Mouse (Mus musculus) spleen, adult 2 months (tissue): ENCODE data around the gene Serpinf1. TPM values are rescaled to one million over a fixed set of nuclear protein-coding genes. Genes with fewer than 3 reads are reported as not detected.

Experiments used
- DNase-seq, 2 experiments: peaks; one replicate each; pipeline versions ENCODE4 v3.0.0 to v3.0.0-alpha.2; 2012 to 2021; ENCODE audit warnings: low spot score in 2 of 2, low read depth in 1 of 2
- H3K27ac ChIP-seq: fragments of 200-500 bp; 2 replicates; pipeline ENCODE4 v1.5.1; 2012; ENCODE audit warnings: low read length, inconsistent platforms; ENCODE audit not compliant: insufficient read depth
- H3K27me3 ChIP-seq: fragments of 200-500 bp; 2 replicates; pipeline ENCODE4 v1.6.1; 2012; ENCODE audit warnings: mild to moderate bottlenecking, moderate library complexity, low read length, inconsistent platforms; ENCODE audit not compliant: control insufficient read depth, insufficient read depth
- H3K36me3 ChIP-seq: fragments of 200-500 bp; 2 replicates; pipeline ENCODE4 v1.6.1; 2012; ENCODE audit warnings: mild to moderate bottlenecking, low read length, inconsistent platforms; ENCODE audit not compliant: control insufficient read depth, insufficient read depth
- H3K4me1 ChIP-seq: fragments of 200-500 bp; 2 replicates; pipeline ENCODE4 v1.6.1; 2011; ENCODE audit warnings: inconsistent platforms; ENCODE audit not compliant: control insufficient read depth, insufficient read depth, insufficient read length
- H3K4me3 ChIP-seq: fragments of 200-500 bp; 2 replicates; pipeline ENCODE4 v1.5.1; 2011; ENCODE audit warnings: mild to moderate bottlenecking, inconsistent platforms; ENCODE audit not compliant: insufficient read depth, insufficient read length; ENCODE audit errors: extremely low read depth
- CTCF ChIP-seq: fragments of 200-500 bp; IDR thresholded peaks from 2 replicates; pipeline ENCODE4 v1.5.1; 2011; ENCODE audit warnings: mild to moderate bottlenecking, inconsistent platforms; ENCODE audit not compliant: insufficient read depth, insufficient read length, insufficient replicate concordance; ENCODE audit errors: extremely low read depth
- POLR2A ChIP-seq: fragments of 200-500 bp; IDR thresholded peaks from 2 replicates; pipeline ENCODE4 v1.6.1; 2011; ENCODE audit warnings: low read depth, low read length, inconsistent platforms
- WGBS: fragments of 180-500 bp; shearing (Covaris S2); methylation state at CpG from one replicate; pipeline ENCODE4 v1.1.7; 2018; 5-methylcytosine and 5-hydroxymethylcytosine counted together
- polyA plus RNA-seq: library from polyadenylated mRNA; depleted of rRNA; stranded (reverse); fragments of >200 nt; gene quantifications from 2 replicates; pipeline ENCODE4 v1.2.3, GENCODE M21; 2012

The Serpinf1 gene
- polyA plus RNA-seq, 1 experiment = 9.7 TPM

DNA sequence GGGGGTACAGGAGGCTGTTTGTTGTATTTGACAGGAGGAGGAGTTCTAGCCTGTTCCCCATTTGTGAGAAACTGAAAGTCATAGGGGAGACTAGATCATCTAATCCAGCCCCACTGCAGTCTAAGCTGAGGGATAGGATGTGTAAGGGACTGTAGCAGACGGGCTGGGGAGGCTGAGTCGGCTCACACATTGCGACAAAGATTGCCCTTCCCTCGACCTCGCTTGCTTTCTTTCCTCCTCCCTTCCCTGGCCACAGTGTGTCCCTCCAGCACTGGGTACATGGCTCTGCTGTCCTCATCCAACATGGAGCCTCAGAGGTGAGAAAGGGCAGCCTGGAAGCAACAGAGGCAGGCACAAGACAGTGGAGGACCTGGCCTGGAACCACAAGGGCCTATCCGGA lies 42.5 kb upstream of the Serpinf1 start:
- Histone ChIP-seq H3K4me3 (no peak overlapping the region), H3K4me1 (peaks cover 5% of the 10 kb centered on the region; the same call in 1 of the 2 replicates), H3K27me3 (no peaks in the 10 kb centered on the region), H3K36me3 (no peaks in the 10 kb centered on the region; the same call in 1 of the 2 replicates), H3K27ac (no peak overlapping the region)
- TF ChIP-seq POLR2A (no peak), CTCF (no peak)
- DNase-seq = no peak
- WGBS = 83% methylated on average over 6 of the region's 6 CpGs

DNA sequence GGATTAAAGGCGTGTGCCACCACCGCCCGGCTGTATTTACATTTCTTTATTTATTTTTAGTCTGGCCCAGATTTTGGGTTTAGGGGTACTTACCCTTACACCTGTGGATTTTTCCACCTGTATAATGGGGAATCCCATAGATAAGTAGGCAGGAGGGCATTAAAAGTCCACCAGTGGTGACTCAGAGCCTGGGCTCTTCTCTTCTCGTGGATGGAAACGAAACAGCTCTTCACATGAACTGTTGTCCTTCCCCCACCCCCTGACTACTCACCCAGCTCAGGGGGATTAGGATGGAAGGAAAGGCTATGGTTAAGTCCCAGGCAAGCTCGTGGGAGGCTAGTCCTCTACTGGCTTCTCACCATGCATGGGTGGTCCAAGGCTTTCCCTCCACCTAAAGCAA lies 41.9 kb upstream of the Serpinf1 start:
- 88% methylated on average over 6 of the region's 6 CpGs for WGBS

DNA sequence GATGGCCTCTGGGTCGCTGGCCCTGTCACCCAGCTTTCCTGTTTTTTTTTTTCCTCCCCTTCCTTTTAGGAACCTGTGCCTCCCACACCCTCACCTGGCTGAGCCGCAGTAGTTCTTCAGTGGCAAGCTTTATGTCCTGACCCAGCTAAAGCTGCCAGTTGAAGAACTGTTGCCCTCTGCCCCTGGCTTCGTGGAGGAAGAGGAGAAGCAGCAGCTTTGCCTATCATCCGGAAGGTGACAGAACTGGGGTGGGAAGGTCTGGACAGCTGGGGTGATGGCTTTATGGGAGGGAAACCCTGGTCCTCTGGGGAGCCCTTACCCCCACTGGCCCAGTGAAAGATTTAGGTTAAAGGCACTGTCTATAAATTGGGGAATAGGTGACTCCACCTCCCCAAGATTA lies 41.1 kb upstream of the Serpinf1 start:
- Histone ChIP-seq H3K27me3 (no peaks in the 10 kb centered on the region), H3K27ac (no peak overlapping the region), H3K36me3 (no peaks in the 10 kb centered on the region; the same call in 1 of the 2 replicates), H3K4me3 (no peak overlapping the region), H3K4me1 (peaks cover 18% of the 10 kb centered on the region; the same call in 1 of the 2 replicates)
- TF ChIP-seq POLR2A (no peak), CTCF (no peak)
- DNase-seq = no peak
- 85% methylated on average over 4 of the region's 4 CpGs for WGBS

More for the DNA sequence above, 41.9 kb upstream of the Serpinf1 start:
- no peak overlapping the region for H3K27ac ChIP-seq
- no peaks in the 10 kb centered on the region for H3K27me3 ChIP-seq
- DNase-seq = no peak
- TF ChIP-seq CTCF (no peak), POLR2A (no peak)
- H3K4me3 ChIP-seq = no peak overlapping the region
- H3K4me1 ChIP-seq = peaks cover 10% of the 10 kb centered on the region; the same call in 1 of the 2 replicates
- H3K36me3 ChIP-seq = no peaks in the 10 kb centered on the region; the same call in 1 of the 2 replicates

DNA sequence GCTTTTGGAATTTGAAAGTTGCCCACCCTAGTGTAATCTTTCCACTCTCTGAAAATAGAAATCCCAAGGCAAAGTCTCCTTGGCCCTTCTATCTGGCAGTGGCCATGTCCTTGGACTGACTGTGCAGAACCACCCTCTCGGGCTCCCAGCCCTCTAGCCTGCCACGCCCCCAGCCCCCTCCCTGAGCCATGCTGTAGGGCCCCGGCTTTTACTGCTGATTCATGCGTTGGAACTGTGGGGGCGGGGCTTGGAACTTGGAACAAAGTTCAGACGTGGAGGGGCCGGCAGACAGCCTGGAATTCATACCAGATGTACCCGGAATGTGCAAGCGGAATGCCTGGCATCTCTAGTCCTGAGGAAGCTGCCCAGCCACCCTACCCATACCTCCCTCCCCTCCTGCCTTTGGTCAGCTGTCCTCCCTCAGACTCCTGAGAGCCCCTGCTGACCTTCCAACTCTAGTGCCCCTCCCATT lies 40.4 kb upstream of the Serpinf1 start:
- Histone ChIP-seq H3K4me3 (no peak overlapping the region), H3K27ac (peak overlapping the region; percentile 66; the same call in 1 of the 2 replicates), H3K4me1 (peaks cover 24% of the 10 kb centered on the region; the same call in 1 of the 2 replicates), H3K36me3 (no peaks in the 10 kb centered on the region; the same call in 1 of the 2 replicates), H3K27me3 (no peaks in the 10 kb centered on the region)
- peak in 1 of 2 experiments; percentile 43 for DNase-seq
- WGBS = 24% methylated on average over 9 of the region's 9 CpGs
- TF ChIP-seq CTCF (no peak), POLR2A (no peak)

DNA sequence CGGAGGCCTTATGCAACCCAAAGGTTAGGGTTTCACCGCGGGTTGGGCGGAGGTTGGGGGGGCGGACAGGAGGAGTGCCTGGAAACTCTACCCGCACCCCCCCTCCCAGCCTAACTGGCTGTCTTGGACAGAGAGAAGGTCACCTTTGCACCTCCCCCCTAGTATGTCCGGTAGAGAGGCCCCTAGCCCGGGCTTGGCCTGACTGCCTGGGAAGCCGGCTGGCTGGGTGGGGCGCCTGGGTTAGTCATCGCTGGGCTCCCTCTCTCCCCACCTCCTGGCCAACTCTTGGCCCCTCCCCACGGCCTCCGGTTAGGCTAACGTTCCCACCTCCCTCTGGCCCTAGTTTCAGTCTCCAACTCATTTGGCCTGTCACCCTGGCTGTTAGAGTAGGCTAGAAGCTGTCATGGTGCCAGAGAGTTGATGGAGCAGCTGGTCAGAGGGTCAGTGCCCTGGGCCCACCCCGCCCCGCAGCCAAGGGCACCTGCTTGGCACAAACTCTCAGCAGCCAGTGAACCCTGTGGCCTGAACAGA lies 39.8 kb upstream of the Serpinf1 start:
- WGBS = 10% methylated on average over 15 of the region's 16 CpGs
- peak overlapping the region; percentile 67 for H3K4me3 ChIP-seq
- peaks cover 25% of the 10 kb centered on the region; the same call in 1 of the 2 replicates for H3K4me1 ChIP-seq
- H3K27me3 ChIP-seq = no peaks in the 10 kb centered on the region
- H3K27ac ChIP-seq = peak overlapping the region; percentile 66
- TF ChIP-seq CTCF (no peak), POLR2A (no peak)
- H3K36me3 ChIP-seq = no peaks in the 10 kb centered on the region; the same call in 1 of the 2 replicates
- peak in 1 of 2 experiments; percentile 35 for DNase-seq

DNA sequence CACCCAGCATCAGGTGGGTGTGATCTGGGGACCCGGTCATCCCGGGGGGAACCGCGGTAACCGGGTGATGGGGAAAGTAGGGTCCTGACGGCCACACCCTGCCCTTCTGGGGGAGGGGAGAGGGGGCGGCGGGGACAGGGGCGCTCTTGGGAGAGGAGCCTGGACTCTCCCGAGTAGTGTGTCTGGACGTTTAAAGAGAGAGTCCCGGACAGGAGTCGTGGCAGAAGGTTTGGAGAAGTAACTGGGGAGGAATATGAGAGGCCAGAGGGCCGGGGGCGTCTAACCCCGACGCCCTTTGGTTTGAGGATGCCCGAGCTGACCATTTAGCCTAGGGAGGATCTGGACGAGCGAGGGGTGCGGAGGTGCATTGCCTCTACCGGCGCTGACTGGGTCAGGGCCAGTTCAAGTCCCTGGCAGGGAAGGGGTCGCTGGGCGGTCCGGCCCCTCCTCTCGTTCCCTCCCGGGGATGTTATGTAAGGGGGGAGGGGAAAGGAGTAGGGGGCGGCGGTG lies 39.3 kb upstream of the Serpinf1 start:
- DNase-seq = no peak
- peak overlapping the region; percentile 67 for H3K4me3 ChIP-seq
- H3K27me3 ChIP-seq = no peaks in the 10 kb centered on the region
- no peak for TF ChIP-seq POLR2A
- TF ChIP-seq CTCF = no peak
- peak overlapping the region; percentile 66 for H3K27ac ChIP-seq
- no peaks in the 10 kb centered on the region; the same call in 1 of the 2 replicates for H3K36me3 ChIP-seq
- peaks cover 26% of the 10 kb centered on the region; the same call in 1 of the 2 replicates for H3K4me1 ChIP-seq
- WGBS = 1% methylated on average over 30 of the region's 30 CpGs
